Mouse (Mus musculus): ENCODE results near the gene Nos3.

- no peak for TF ChIP-seq CTCF (IDR thresholded peaks at IDR 0.05; ENCODE audit: control insufficient read depth, insufficient read depth, low read length)
- TF ChIP-seq POLR2A (IDR thresholded peaks at IDR 0.05; ENCODE audit: borderline replicate concordance, control insufficient read depth, low read depth, low read length) = no peak
These were observed 53.0 kb downstream of the Nos3 start for GRCm38 (mm10) chr5:24417587-24417986.
